Mouse (Mus musculus) hindbrain, embryonic 11.5 days (tissue): ENCODE measurements around the gene Plekhh3. TPM values are rescaled to one million over a fixed set of nuclear protein-coding genes. Genes with fewer than 3 reads are reported as not detected.

Experiments used
- ATAC-seq: fragments of 200-750 bp; cut with Nextera tagmentation; 2 replicates; pipeline ENCODE4 v1.8.0; 2017; ENCODE audit warnings: mild to moderate bottlenecking, moderate TSS enrichment, moderate library complexity; ENCODE audit not compliant: low FRiP score
- DNase-seq: peaks from one replicate; pipeline ENCODE4 v3.0.0-alpha.2; 2015; ENCODE audit warnings: low spot score
- H3K27ac ChIP-seq: fragments of 300-500 bp; sonication (generic); 2 replicates; pipeline ENCODE4 v1.5.1; 2014; ENCODE audit warnings: mild to moderate bottlenecking, low read depth, low read length
- H3K27me3 ChIP-seq: fragments of 300-500 bp; sonication (generic); 2 replicates; pipeline ENCODE4 v1.6.1; 2014; ENCODE audit warnings: mild to moderate bottlenecking, low read length, moderate library complexity, mixed read lengths; ENCODE audit not compliant: control insufficient read depth, insufficient read depth
- H3K36me3 ChIP-seq: fragments of 300-500 bp; sonication (generic); 2 replicates; pipeline ENCODE4 v1.6.1; 2014; ENCODE audit warnings: mild to moderate bottlenecking, low read length, moderate library complexity, mixed read lengths; ENCODE audit not compliant: control insufficient read depth, insufficient read depth
- H3K4me1 ChIP-seq: fragments of 300-500 bp; sonication (generic); replicated peaks from 2 replicates; pipeline ENCODE4 v1.6.1; 2014; ENCODE audit warnings: low read length, mixed read lengths; ENCODE audit not compliant: control insufficient read depth, insufficient read depth
- H3K4me2 ChIP-seq: fragments of 300-500 bp; sonication (generic); replicated peaks from 2 replicates; pipeline ENCODE4 v1.6.1; 2014; ENCODE audit warnings: mild to moderate bottlenecking, low read depth, low read length
- H3K4me3 ChIP-seq: fragments of 300-500 bp; sonication (generic); 2 replicates; pipeline ENCODE4 v1.5.1; 2014; ENCODE audit warnings: low read depth, low read length
- H3K9ac ChIP-seq: fragments of 300-500 bp; sonication (generic); 2 replicates; pipeline ENCODE4 v1.6.1; 2014; ENCODE audit warnings: low read depth, low read length
- H3K9me3 ChIP-seq: fragments of 300-500 bp; sonication (generic); 2 replicates; pipeline ENCODE4 v1.6.1; 2016; ENCODE audit warnings: low read length; ENCODE audit not compliant: control insufficient read depth
- WGBS: fragments of 180-500 bp; shearing (Covaris S2); extraction: QIAGEN DNeasy Blood & Tissue Kit; methylation state at CpG from one replicate; pipeline ENCODE4 v1.1.7; 2014; 5-methylcytosine and 5-hydroxymethylcytosine counted together
- polyA plus RNA-seq: library from polyadenylated mRNA; unstranded; fragments of >200 nt; fragmentation: Nextera tagmentation; extraction: Ambion mirVana; gene quantifications from 2 replicates; pipeline ENCODE4 v1.2.1, GENCODE M21; 2014

The Plekhh3 gene
- polyA plus RNA-seq, 1 experiment from 2014 or later = 7.7 TPM

DNA sequence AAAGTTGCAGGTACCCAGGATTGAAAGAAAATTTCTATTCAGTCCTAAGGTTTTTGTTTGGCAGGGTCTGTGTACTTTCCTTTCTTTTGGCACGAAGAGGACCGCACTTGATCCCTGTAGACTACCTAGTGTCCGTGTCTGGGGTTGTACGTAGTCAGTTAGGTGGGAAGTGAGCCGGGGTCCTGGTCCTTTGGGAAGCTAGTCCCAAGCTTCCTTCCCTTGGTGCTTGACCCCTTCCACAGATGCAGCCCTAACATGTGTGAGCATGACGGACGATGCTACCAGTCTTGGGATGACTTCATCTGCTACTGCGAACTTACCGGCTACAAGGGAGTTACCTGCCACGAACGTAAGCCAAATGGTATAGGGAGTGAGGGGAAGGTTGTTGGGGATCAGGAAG, 10.8 kb upstream of the Plekhh3 start:
- no peak overlapping the region for H3K9ac ChIP-seq
- no peaks in the 10 kb centered on the region for H3K36me3 ChIP-seq
- 94% methylated on average over 11 of the region's 11 CpGs for WGBS
- peaks cover 21% of the 10 kb centered on the region for H3K27me3 ChIP-seq
- no peak overlapping the region for H3K27ac ChIP-seq
- ATAC-seq (no peak), DNase-seq (no peak)
- H3K4me1 ChIP-seq = no peaks in the 10 kb centered on the region
- no peaks in the 10 kb centered on the region for H3K9me3 ChIP-seq
- no peak overlapping the region for H3K4me3 ChIP-seq
- H3K4me2 ChIP-seq = no peak overlapping the region

DNA sequence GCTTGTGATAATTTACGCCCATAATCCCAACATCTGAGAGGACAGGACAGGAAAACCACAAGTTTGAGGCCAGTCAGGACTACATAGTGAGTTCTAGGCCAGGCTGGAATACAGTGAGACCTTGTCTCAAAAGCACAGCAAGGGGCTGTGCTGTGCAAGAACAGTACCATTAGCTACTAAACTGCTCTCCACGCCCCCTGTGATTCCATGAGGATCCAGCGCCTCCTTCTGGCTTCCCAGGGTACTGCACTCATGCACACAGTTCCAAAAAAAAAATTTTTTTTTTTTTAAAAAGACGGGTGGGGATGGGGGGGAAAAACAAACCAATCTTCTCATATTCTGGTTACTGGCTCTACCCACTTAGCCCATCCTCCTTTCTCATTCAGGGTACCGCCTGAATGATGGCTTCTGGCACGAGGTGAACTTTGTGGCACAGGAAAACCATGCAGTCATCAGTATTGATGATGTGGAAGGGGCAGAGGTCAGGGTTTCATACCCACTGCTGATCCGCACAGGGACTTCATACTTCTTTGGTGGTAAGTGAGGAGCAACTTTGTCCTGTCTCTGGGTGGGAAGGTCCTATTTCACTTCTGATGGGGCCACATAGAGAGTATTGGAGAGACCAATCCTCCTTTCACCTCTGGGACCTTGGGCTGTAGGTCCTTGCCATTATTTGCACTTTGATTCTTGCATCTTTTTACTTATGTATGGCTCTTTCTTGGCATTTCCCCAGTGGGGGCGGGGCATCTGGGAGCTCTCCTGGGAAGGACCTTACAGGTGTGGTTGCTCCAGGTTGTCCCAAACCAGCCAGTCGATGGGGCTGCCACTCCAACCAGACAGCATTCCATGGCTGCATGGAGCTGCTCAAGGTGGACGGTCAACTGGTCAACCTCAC, 9.9 kb upstream of the Plekhh3 start:
- H3K9ac ChIP-seq = no peak overlapping the region
- H3K27ac ChIP-seq = no peak overlapping the region
- DNase-seq (peak; percentile 85), ATAC-seq (no peak)
- WGBS = 43% methylated on average over 10 of the region's 10 CpGs
- peaks cover 30% of the 10 kb centered on the region for H3K27me3 ChIP-seq
- no peaks in the 10 kb centered on the region for H3K36me3 ChIP-seq
- H3K4me1 ChIP-seq = 0 out of 2 replicates have a peak, but pooled peaks cover 5% of the 10 kb centered on the region
- H3K4me2 ChIP-seq = no peak overlapping the region
- no peak overlapping the region for H3K4me3 ChIP-seq
- no peaks in the 10 kb centered on the region for H3K9me3 ChIP-seq

- DNase-seq = no peak
- 69% methylated on average over 17 of the region's 17 CpGs for WGBS
- no peak overlapping the region for H3K4me2 ChIP-seq
- H3K9ac ChIP-seq = no peak overlapping the region
- H3K9me3 ChIP-seq = no peaks in the 10 kb centered on the region
- H3K4me3 ChIP-seq = no peak overlapping the region
- no peak for ATAC-seq
- 0 out of 2 replicates have a peak, but pooled peaks cover 5% of the 10 kb centered on the region for H3K4me1 ChIP-seq
- peaks cover 35% of the 10 kb centered on the region for H3K27me3 ChIP-seq
- no peak overlapping the region for H3K27ac ChIP-seq
- no peaks in the 10 kb centered on the region for H3K36me3 ChIP-seq
Measured at GRCm38 (mm10) chr11:101180261-101180660, 9.1 kb upstream of the Plekhh3 start.

- H3K9me3 ChIP-seq = no peaks in the 10 kb centered on the region
- peak; percentile 3 for DNase-seq
- H3K27ac ChIP-seq = no peak overlapping the region
- ATAC-seq = no peak
- no peak overlapping the region for H3K4me2 ChIP-seq
- no peak overlapping the region for H3K9ac ChIP-seq
- WGBS = 81% methylated on average over 15 of the region's 15 CpGs
- peaks cover 11% of the 10 kb centered on the region; the same call in 1 of the 2 replicates for H3K4me1 ChIP-seq
- H3K36me3 ChIP-seq = no peaks in the 10 kb centered on the region
- H3K27me3 ChIP-seq = peaks cover 44% of the 10 kb centered on the region
- H3K4me3 ChIP-seq = no peak overlapping the region
Measured at GRCm38 (mm10) chr11:101179306-101179705, 8.2 kb upstream of the Plekhh3 start.

- H3K9ac ChIP-seq = no peak overlapping the region
- no peaks in the 10 kb centered on the region for H3K36me3 ChIP-seq
- H3K4me3 ChIP-seq = no peak overlapping the region
- H3K27me3 ChIP-seq = peaks cover 52% of the 10 kb centered on the region
- H3K4me1 ChIP-seq = peaks cover 17% of the 10 kb centered on the region; the same call in 1 of the 2 replicates
- no peaks in the 10 kb centered on the region for H3K9me3 ChIP-seq
- ATAC-seq (no peak), DNase-seq (no peak)
- H3K4me2 ChIP-seq = no peak overlapping the region
- H3K27ac ChIP-seq = no peak overlapping the region
- WGBS = 51% methylated on average over 36 of the region's 36 CpGs
Measured at GRCm38 (mm10) chr11:101178061-101179058, 7.2 kb upstream of the Plekhh3 start.

DNA sequence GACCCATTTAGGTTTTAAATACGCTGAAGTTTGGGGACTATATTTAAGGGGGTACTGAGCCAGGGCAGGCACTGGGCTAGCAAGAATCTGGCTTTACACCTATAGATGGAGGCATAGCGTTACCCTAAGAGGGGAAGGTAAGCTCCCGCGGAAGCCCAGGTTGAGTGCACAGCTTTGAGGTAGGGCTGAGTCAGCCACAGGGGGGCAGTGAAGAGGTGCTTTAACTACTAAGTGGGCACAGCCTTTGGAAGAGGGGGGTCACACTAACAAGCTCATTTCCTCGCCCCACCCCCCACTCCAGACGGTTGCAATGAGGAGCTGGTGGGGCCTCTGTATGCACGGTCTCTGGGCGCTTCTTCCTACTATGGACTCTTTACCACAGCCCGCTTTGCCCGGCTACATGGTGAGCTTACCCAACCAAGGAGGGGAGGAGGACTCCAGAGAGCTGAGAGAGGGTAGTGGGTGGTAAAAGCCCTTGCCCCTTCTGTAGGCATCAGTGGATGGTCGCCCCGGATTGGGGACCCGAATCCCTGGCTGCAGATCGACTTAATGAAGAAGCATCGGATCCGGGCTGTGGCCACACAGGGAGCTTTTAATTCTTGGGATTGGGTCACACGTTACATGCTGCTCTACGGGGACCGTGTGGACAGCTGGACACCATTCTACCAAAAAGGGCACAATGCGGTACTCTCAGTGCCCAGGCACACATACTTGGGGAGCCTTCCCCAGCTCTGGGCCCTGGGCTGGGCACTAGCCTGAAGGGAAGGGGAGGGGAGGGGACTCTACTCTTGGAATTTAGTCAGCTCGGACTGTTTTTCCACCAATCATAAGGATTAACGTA, 6.0 kb upstream of the Plekhh3 start:
- H3K36me3 ChIP-seq = no peaks in the 10 kb centered on the region
- 29% methylated on average over 22 of the region's 22 CpGs for WGBS
- H3K4me2 ChIP-seq = no peak overlapping the region; the same call in 1 of the 2 replicates
- H3K27me3 ChIP-seq = peaks cover 60% of the 10 kb centered on the region
- no peak overlapping the region for H3K27ac ChIP-seq
- peak; percentile 71 for DNase-seq
- H3K9ac ChIP-seq = no peak overlapping the region
- no peak overlapping the region for H3K4me3 ChIP-seq
- H3K9me3 ChIP-seq = no peaks in the 10 kb centered on the region
- no peak for ATAC-seq
- peaks cover 22% of the 10 kb centered on the region; the same call in 1 of the 2 replicates for H3K4me1 ChIP-seq

DNA sequence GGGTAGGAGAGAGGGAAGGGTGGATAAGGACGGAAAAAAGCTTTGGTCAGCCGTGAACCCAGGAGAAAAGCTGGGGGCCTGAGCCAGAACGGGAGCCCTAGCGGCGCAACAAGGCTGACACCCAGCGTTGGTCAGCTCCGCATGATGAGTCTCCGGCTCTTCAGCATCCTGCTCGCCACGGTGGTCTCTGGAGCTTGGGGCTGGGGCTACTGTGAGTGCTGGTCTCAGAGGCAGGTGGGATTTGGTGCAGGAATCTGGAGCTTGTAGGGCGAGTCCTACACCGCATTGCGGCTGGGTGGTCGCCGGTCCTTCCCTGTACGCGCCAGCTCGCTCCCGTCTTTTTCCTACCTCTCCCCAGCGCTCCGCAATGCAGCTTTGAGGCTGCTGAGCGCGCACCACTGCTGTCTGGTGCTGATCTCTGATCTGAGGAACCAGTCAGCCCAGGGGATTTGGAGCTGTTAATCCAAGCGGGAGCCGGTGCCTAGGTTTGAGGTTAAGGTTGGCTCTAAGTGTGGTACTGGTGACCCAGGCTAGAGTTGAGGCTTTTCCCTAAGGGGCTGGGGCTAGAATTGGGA, 5.1 kb upstream of the Plekhh3 start:
- Histone ChIP-seq H3K4me3 (peak overlapping the region; percentile 21), H3K4me1 (peaks cover 22% of the 10 kb centered on the region; the same call in 1 of the 2 replicates), H3K4me2 (peak overlapping the region; percentile 41), H3K36me3 (no peaks in the 10 kb centered on the region), H3K9ac (0 out of 2 replicates have a peak overlapping the region, but pooled peaks have one; percentile 23), H3K27ac (no peak overlapping the region), H3K9me3 (no peaks in the 10 kb centered on the region), H3K27me3 (peaks cover 60% of the 10 kb centered on the region)
- ATAC-seq (no peak), DNase-seq (peak; percentile 60)
- 2% methylated on average over 25 of the region's 25 CpGs for WGBS
